Mouse (Mus musculus) forebrain, postnatal 0 days (tissue): ENCODE results near the gene Fkbp5. TPM values are rescaled to one million over a fixed set of nuclear protein-coding genes. Genes with fewer than 3 reads are reported as not detected.

ENCODE experiments used
- ATAC-seq: fragments of 200-750 bp; cut with Nextera tagmentation; 2 replicates; pipeline ENCODE4 v1.8.0; 2017; ENCODE audit warnings: mild to moderate bottlenecking, moderate library complexity
- DNase-seq: peaks from one replicate; pipeline ENCODE4 v3.0.0-alpha.2; 2015
- H3K27ac ChIP-seq: fragments of 300-500 bp; sonication (generic); 2 replicates; pipeline ENCODE4 v1.5.1; 2014; ENCODE audit warnings: low read depth, mild to moderate bottlenecking, antibody characterized with exemption, low read length, moderate library complexity, mixed read lengths
- H3K27me3 ChIP-seq: fragments of 300-500 bp; sonication (generic); 2 replicates; pipeline ENCODE4 v1.6.1; 2014; ENCODE audit warnings: mild to moderate bottlenecking, low read length, mixed read lengths; ENCODE audit not compliant: insufficient read depth
- H3K36me3 ChIP-seq: fragments of 300-500 bp; sonication (generic); 2 replicates; pipeline ENCODE4 v1.6.1; 2014; ENCODE audit warnings: mild to moderate bottlenecking, moderate library complexity; ENCODE audit not compliant: insufficient read depth
- H3K4me1 ChIP-seq: fragments of 300-500 bp; sonication (generic); 2 replicates; pipeline ENCODE4 v1.6.1; 2014; ENCODE audit warnings: antibody characterized with exemption; ENCODE audit not compliant: insufficient read depth
- H3K4me2 ChIP-seq: fragments of 300-500 bp; sonication (generic); 2 replicates; pipeline ENCODE4 v1.6.1; 2014; ENCODE audit warnings: low read depth, mild to moderate bottlenecking, moderate library complexity
- H3K4me3 ChIP-seq: fragments of 300-500 bp; sonication (generic); 2 replicates; pipeline ENCODE4 v1.5.1; 2014; ENCODE audit warnings: low read depth, low read length, mixed read lengths
- H3K9ac ChIP-seq: fragments of 300-500 bp; sonication (generic); 2 replicates; pipeline ENCODE4 v1.6.1; 2014; ENCODE audit warnings: mild to moderate bottlenecking
- H3K9me3 ChIP-seq: fragments of 300-500 bp; sonication (generic); 2 replicates; pipeline ENCODE4 v1.6.1; 2016; ENCODE audit warnings: low read length
- CTCF ChIP-seq: sonication (generic); IDR thresholded peaks from 2 replicates; pipeline ENCODE4 v1.5.1; 2016; ENCODE audit warnings: antibody characterized with exemption, control low read depth, low read depth
- WGBS: fragments of 180-500 bp; shearing (Covaris S2); extraction: QIAGEN DNeasy Blood & Tissue Kit; methylation state at CpG from one replicate; pipeline ENCODE4 v1.1.7; 2014; 5-methylcytosine and 5-hydroxymethylcytosine counted together
- polyA plus RNA-seq: library from polyadenylated mRNA; unstranded; fragments of >200 nt; fragmentation: Nextera tagmentation; extraction: Ambion mirVana; gene quantifications from 2 replicates; pipeline ENCODE4 v1.2.1, GENCODE M21; 2015
- total RNA-seq: library from RNA; depleted of rRNA; stranded (reverse); fragments of >200 nt; gene quantifications from 2 replicates; pipeline ENCODE4 v1.2.3, GENCODE M21; 2014

The Fkbp5 gene
- total and polyA plus RNA-seq, 2 experiments from 2014 or later, result 21.1 to 37.3 TPM

DNA sequence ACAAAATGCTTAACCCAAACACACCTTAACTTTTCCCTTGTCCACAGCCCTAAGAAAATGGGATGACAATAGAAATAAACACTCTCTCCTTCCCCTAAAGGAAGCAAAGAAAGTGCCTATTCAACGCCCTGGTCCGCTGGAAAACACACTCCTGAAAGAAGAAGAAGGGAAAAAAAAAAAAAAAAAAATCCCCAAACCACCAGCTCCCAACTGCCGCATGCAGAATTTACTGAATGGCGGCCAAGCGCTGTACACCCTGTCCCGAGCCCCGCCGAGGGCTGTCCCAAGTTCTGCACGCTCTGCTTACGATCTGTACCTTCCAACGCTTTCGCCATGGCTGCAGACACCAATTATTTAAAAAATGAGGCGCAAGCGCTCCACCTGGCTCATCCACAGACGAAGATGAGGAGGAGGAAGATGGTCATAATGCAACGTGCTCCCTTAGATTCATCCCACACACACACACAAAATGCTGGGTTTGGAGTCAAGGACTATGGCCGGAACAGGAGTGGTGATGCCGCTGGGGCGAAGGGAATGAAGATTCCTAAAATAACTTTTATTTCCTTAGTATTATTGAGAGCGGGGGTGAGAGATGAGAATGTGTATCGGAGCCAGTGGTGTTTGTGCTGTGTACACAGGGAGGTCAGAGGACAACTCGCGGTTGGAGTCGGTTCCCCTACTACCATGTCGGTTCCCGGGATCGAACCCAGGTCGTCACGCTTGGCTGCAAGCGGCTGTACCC lies 32.5 kb downstream of the Fkbp5 start:
- DNase-seq (peak; percentile 68), ATAC-seq (no peak; the same call in 1 of the 2 replicates)
- peak overlapping the region; percentile 77 for H3K4me2 ChIP-seq
- no peaks in the 10 kb centered on the region for H3K4me1 ChIP-seq
- 3% methylated on average over 30 of the region's 30 CpGs for WGBS
- no peak for TF ChIP-seq CTCF
- H3K4me3 ChIP-seq, result peak overlapping the region; percentile 84
- peak overlapping the region; percentile 78 for H3K9ac ChIP-seq
- peak overlapping the region; percentile 90 for H3K27ac ChIP-seq
- no peaks in the 10 kb centered on the region for H3K27me3 ChIP-seq
- H3K9me3 ChIP-seq, result no peaks in the 10 kb centered on the region
- no peaks in the 10 kb centered on the region for H3K36me3 ChIP-seq

DNA sequence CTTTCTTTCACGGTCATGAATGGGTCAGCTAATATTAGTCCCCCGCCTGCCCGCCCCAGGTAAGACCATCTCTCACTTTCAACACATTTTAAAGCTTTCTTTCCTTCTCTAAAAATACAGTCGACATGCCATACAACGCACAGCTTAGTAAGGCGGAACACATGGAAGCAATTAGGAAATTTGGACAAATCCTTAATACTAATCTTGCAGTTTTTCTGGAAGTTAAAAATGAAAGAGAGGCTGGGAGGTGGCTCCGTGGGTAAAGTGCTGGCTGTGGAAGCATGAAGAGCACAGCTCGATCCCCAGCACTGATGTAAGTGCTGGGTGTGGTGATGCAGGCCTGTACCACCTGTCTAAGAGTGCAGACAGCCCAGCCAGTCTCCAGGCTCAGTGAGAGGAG lies 39.9 kb downstream of the Fkbp5 start:
- H3K9me3 ChIP-seq, result no peaks in the 10 kb centered on the region
- no peak overlapping the region for H3K27ac ChIP-seq
- no peaks in the 10 kb centered on the region for H3K4me1 ChIP-seq
- no peaks in the 10 kb centered on the region for H3K27me3 ChIP-seq
- TF ChIP-seq CTCF, result no peak
- no peaks in the 10 kb centered on the region for H3K36me3 ChIP-seq
- DNase-seq, result no peak
- H3K4me3 ChIP-seq, result no peak overlapping the region
- WGBS, result 83% methylated on average over 8 of the region's 8 CpGs
- no peak for ATAC-seq
- H3K4me2 ChIP-seq, result no peak overlapping the region
- no peak overlapping the region for H3K9ac ChIP-seq

GRCm38 (mm10) chr17:28476441-28476840 lies 40.9 kb downstream of the Fkbp5 start:
- H3K4me3 ChIP-seq, result no peak overlapping the region
- no peak overlapping the region for H3K4me2 ChIP-seq
- H3K9ac ChIP-seq, result no peak overlapping the region
- no peak overlapping the region for H3K27ac ChIP-seq
- no peak for TF ChIP-seq CTCF
- no peak for ATAC-seq
- no peaks in the 10 kb centered on the region for H3K36me3 ChIP-seq
- H3K9me3 ChIP-seq, result no peaks in the 10 kb centered on the region
- H3K4me1 ChIP-seq, result no peaks in the 10 kb centered on the region
- H3K27me3 ChIP-seq, result no peaks in the 10 kb centered on the region
- DNase-seq, result no peak

DNA sequence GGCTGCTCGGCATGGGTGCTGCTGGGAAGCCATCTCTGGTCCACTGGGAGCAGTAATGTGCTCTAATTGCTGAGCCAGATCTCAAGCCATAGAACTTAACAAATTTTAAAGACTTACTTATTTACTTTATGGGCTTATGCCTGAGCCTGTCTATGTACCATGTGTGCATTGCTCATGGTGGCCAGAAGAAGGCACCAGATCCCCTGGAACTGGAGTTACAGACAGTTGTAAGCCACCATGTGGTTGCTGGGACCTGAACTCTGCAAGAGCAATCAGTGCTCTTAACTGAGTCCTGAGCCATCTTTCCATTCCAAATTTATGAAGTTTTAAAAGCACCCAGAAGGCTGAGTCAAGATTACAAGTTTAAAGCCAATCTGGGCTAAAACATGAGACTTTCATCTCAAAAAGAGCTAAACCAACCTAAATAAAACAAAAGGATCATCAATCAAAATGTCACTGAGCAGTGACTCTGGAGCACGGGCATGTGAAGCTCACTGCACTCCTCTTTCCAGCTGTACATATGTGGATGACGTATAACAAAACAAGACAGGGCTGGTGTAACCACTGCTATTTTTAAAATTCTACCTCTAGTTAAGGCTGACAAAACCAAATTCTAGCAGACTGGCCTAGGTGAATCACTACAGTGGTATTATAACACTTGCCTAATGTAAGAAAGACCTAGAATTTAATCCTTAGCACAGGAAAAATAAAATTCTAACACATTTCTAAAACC lies 41.6 kb downstream of the Fkbp5 start:
- no peak overlapping the region for H3K27ac ChIP-seq
- H3K9me3 ChIP-seq, result no peaks in the 10 kb centered on the region
- DNase-seq, result no peak
- ATAC-seq, result no peak
- TF ChIP-seq CTCF, result peak; percentile 27; the same call in 1 of the 2 replicates
- no peaks in the 10 kb centered on the region for H3K27me3 ChIP-seq
- H3K36me3 ChIP-seq, result no peaks in the 10 kb centered on the region
- H3K4me2 ChIP-seq, result no peak overlapping the region
- H3K4me3 ChIP-seq, result no peak overlapping the region
- WGBS, result 90% methylated on average over 3 of the region's 3 CpGs
- no peaks in the 10 kb centered on the region for H3K4me1 ChIP-seq
- no peak overlapping the region for H3K9ac ChIP-seq

- ATAC-seq, result no peak
Observed at GRCm38 (mm10) chr17:28472696-28473095, 44.6 kb downstream of the Fkbp5 start.

DNA sequence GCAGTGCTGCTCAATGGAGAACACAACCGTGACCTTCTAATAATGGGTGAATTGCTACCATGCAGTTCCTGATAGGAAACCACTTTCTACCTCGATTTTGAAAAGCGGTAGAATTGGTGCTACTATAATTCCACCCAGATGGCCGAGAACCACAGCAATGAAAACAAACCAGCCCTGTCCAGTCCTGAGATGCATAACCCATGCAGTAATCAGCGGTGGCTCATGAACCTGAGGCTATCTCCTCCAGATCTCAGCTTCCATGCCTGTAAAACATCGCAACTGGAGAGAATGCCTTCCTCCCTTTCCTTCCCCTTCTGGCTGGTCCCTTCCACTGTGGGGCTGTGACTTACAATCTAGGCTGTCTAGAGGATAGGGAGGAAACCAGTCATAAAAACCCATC lies 46.5 kb downstream of the Fkbp5 start:
- H3K9me3 ChIP-seq, result no peaks in the 10 kb centered on the region
- H3K27me3 ChIP-seq, result no peaks in the 10 kb centered on the region
- no peak overlapping the region for H3K27ac ChIP-seq
- ATAC-seq, result no peak
- no peaks in the 10 kb centered on the region for H3K4me1 ChIP-seq
- no peak overlapping the region for H3K4me2 ChIP-seq
- H3K36me3 ChIP-seq, result no peaks in the 10 kb centered on the region
- no peak for DNase-seq
- TF ChIP-seq CTCF, result no peak
- 87% methylated on average over 6 of the region's 6 CpGs for WGBS
- H3K9ac ChIP-seq, result no peak overlapping the region
- no peak overlapping the region for H3K4me3 ChIP-seq

More at GRCm38 (mm10) chr17:28472696-28473095, 44.6 kb downstream of the Fkbp5 start:
- WGBS, result 37% methylated on average over 5 of the region's 5 CpGs
- Histone ChIP-seq H3K27ac (no peak overlapping the region), H3K27me3 (no peaks in the 10 kb centered on the region), H3K36me3 (no peaks in the 10 kb centered on the region), H3K4me1 (no peaks in the 10 kb centered on the region), H3K4me3 (no peak overlapping the region), H3K9me3 (no peaks in the 10 kb centered on the region), H3K9ac (no peak overlapping the region), H3K4me2 (no peak overlapping the region)
- DNase-seq, result no peak
- TF ChIP-seq CTCF, result no peak

GRCm38 (mm10) chr17:28467749-28468148 lies 49.6 kb downstream of the Fkbp5 start:
- ATAC-seq, result no peak
- WGBS, result 75% methylated on average over 11 of the region's 11 CpGs
- no peaks in the 10 kb centered on the region for H3K4me1 ChIP-seq
- DNase-seq, result no peak
- H3K27me3 ChIP-seq, result no peaks in the 10 kb centered on the region
- H3K4me3 ChIP-seq, result no peak overlapping the region
- no peak overlapping the region for H3K4me2 ChIP-seq
- TF ChIP-seq CTCF, result no peak
- H3K36me3 ChIP-seq, result no peaks in the 10 kb centered on the region
- no peak overlapping the region for H3K9ac ChIP-seq
- H3K9me3 ChIP-seq, result no peaks in the 10 kb centered on the region
- no peak overlapping the region for H3K27ac ChIP-seq
